Mouse (Mus musculus): ENCODE measurements around the gene Trim30b. TPM values are rescaled to one million over a fixed set of nuclear protein-coding genes. Genes with fewer than 3 reads are reported as not detected.

Trim30b gene
- 1.7 TPM for total RNA-seq (2023)

GRCm38 (mm10) chr7:104369736-104370414, at the start of gene Trim30b:
TSS of gene Trim30b (minus strand) at chr7:104369884.

GRCm38 (mm10) chr7:104400698-104401097, 31.0 kb upstream of the Trim30b start, which contains the start of gene Trim30c:
TSS of gene Trim30c (minus strand) at chr7:104400837.

GRCm38 (mm10) chr7:104352717-104353599, 16.7 kb downstream of the Trim30b start, which contains the start of gene Trim12c:
TSS of gene Trim12c (minus strand) at chr7:104353362.

GRCm38 (mm10) chr7:104329171-104329570, 40.5 kb downstream of the Trim30b start, which contains the start of gene Trim34b:
TSS of gene Trim34b (plus strand) at chr7:104329471.

GRCm38 (mm10) chr7:104315369-104316080, 54.2 kb downstream of the Trim30b start, which contains the start of gene Trim12a:
TSS of gene Trim12a (minus strand) at chr7:104315466.

Other genes with a start within 250 kb of the Trim30b start
- gene Ubqln5, start 240.1 kb downstream of the Trim30b start, total RNA-seq (2023), result not detected
- not detected for gene Olfr643, start 232.5 kb downstream of the Trim30b start, total RNA-seq (2023)
- not detected for gene Ubqln3, start 226.6 kb downstream of the Trim30b start, total RNA-seq (2023)
- not detected for gene Ubqlnl, start 219.3 kb downstream of the Trim30b start, total RNA-seq (2023)
- not detected for gene Olfm5, start 205.1 kb downstream of the Trim30b start, total RNA-seq (2023)
- gene Olfr648, start 186.5 kb downstream of the Trim30b start, total RNA-seq (2023), result not detected
- gene Olfr649, start 173.9 kb downstream of the Trim30b start, total RNA-seq (2023), result not detected
- gene Trim6, start 151.1 kb downstream of the Trim30b start, total RNA-seq (2023), result 0.50 TPM
- gene Trim34a, start 125.4 kb downstream of the Trim30b start, total RNA-seq (2023), result 26.2 TPM
- gene Trim5, start 81.8 kb downstream of the Trim30b start, total RNA-seq (2023), result 12.7 TPM
- gene Trim12a, start 54.4 kb downstream of the Trim30b start, total RNA-seq (2023), result 151 TPM
- gene Trim34b, start 40.4 kb downstream of the Trim30b start, total RNA-seq (2023), result 1.6 TPM
- gene Trim12c, start 16.5 kb downstream of the Trim30b start, total RNA-seq (2023), result 25.9 TPM
- 0.76 TPM for gene Trim30c, start 31.0 kb upstream of the Trim30b start, total RNA-seq (2023)
- gene Trim30a, start 95.3 kb upstream of the Trim30b start, total RNA-seq (2023), result 61.9 TPM
- gene Trim30d, start 138.0 kb upstream of the Trim30b start, total RNA-seq (2023), result 12.1 TPM
- gene Olfr651, start 180.2 kb upstream of the Trim30b start, total RNA-seq (2023), result not detected
- not detected for gene Olfr652, start 191.0 kb upstream of the Trim30b start, total RNA-seq (2023)
- not detected for gene Olfr653, start 207.4 kb upstream of the Trim30b start, total RNA-seq (2023)
- gene Olfr654, start 217.1 kb upstream of the Trim30b start, total RNA-seq (2023), result not detected
- gene Olfr655, start 231.9 kb upstream of the Trim30b start, total RNA-seq (2023), result not detected
- not detected for gene Olfr656, start 244.1 kb upstream of the Trim30b start, total RNA-seq (2023)

Data from CD4-positive naive resting alpha-beta T cell, adult 76 days (primary cell).